Mouse (Mus musculus) intestine, embryonic 14.5 days (tissue): ENCODE measurements around the gene Olfr1145. TPM values are rescaled to one million over a fixed set of nuclear protein-coding genes. Genes with fewer than 3 reads are reported as not detected.

Experiments
- ATAC-seq: fragments of 200-750 bp; cut with Nextera tagmentation; replicated peaks from 2 replicates; pipeline ENCODE4 v1.8.0; 2017; ENCODE audit warnings: low read depth, moderate number of reproducible peaks, moderate TSS enrichment, moderate library complexity; ENCODE audit not compliant: low FRiP score, low TSS enrichment
- DNase-seq: peaks from one replicate; pipeline ENCODE4 v3.0.0-alpha.2; 2018; ENCODE audit warnings: low spot score
- H3K27ac ChIP-seq: fragments of 300-500 bp; sonication (generic); 2 replicates; pipeline ENCODE4 v1.5.1; 2014; ENCODE audit warnings: low read depth, mild to moderate bottlenecking, control low read depth
- H3K27me3 ChIP-seq: fragments of 300-500 bp; sonication (generic); replicated peaks from 2 replicates; pipeline ENCODE4 v1.6.1; 2014; ENCODE audit warnings: low read length, control low read depth; ENCODE audit not compliant: control insufficient read depth, insufficient read depth
- H3K36me3 ChIP-seq: fragments of 300-500 bp; sonication (generic); 2 replicates; pipeline ENCODE4 v1.6.1; 2014; ENCODE audit warnings: low read length, control low read depth; ENCODE audit not compliant: control insufficient read depth, insufficient read depth
- H3K4me1 ChIP-seq: fragments of 300-500 bp; sonication (generic); replicated peaks from 2 replicates; pipeline ENCODE4 v1.6.1; 2014; ENCODE audit warnings: low read length, control low read depth, mixed read lengths; ENCODE audit not compliant: control insufficient read depth, insufficient read depth
- H3K4me2 ChIP-seq: fragments of 300-500 bp; sonication (generic); 2 replicates; pipeline ENCODE4 v1.6.1; 2014; ENCODE audit warnings: low read length
- H3K4me3 ChIP-seq: fragments of 300-500 bp; sonication (generic); 2 replicates; pipeline ENCODE4 v1.5.1; 2014; ENCODE audit warnings: low read depth, low read length, control low read depth, mixed read lengths
- H3K9ac ChIP-seq: fragments of 300-500 bp; sonication (generic); 2 replicates; pipeline ENCODE4 v1.6.1; 2014; ENCODE audit warnings: mild to moderate bottlenecking, low read length
- H3K9me3 ChIP-seq: fragments of 300-500 bp; sonication (generic); 2 replicates; pipeline ENCODE4 v1.6.1; 2016; ENCODE audit warnings: low read length, control low read depth; ENCODE audit not compliant: control insufficient read depth
- WGBS: fragments of 180-500 bp; shearing (Covaris S2); extraction: QIAGEN DNeasy Blood & Tissue Kit; methylation state at CpG from one replicate; pipeline ENCODE4 v1.1.7; 2014; 5-methylcytosine and 5-hydroxymethylcytosine counted together
- polyA plus RNA-seq: library from polyadenylated mRNA; unstranded; fragments of >200 nt; fragmentation: Nextera tagmentation; extraction: Ambion mirVana; gene quantifications from 2 replicates; pipeline ENCODE4 v1.2.1, GENCODE M21; 2014

Olfr1145 gene
- polyA plus RNA-seq: not detected in 2 replicates

DNA sequence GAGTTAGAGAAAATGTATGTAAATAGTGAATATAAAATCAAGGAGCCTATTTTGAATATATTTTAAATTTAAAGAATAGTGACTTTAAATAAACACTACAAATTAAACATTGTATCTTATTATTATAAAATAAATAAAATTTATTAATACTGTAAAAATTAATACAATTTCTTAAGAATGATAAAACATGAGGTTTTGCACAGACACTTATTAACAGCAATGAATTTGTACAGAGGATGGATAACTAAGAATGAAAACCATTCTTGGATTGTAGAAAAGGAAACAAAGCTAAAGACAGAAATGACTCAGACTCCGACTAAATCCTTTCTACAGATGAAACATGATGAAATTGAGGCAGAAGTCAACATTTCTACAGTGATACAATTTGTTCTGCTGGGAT lies at the start of gene Olfr1145:
Gene Olfr1145 (plus strand): TSS at position 301 of the 400 bp plus-strand sequence.
- Histone ChIP-seq H3K9me3 (no peaks in the 10 kb centered on the region), H3K9ac (no peak within 1 kb of the TSS), H3K27ac (no peak within 1 kb of the TSS), H3K27me3 (no peaks in the 10 kb centered on the region), H3K4me1 (no peaks in the 10 kb centered on the region), H3K36me3 (no peaks in the 10 kb centered on the region), H3K4me3 (no peak within 1 kb of the TSS), H3K4me2 (no peak within 1 kb of the TSS)
- DNase-seq (no peak), ATAC-seq (no peak)
- 78% methylated on average over 1 of the region's 1 CpGs for WGBS

DNA sequence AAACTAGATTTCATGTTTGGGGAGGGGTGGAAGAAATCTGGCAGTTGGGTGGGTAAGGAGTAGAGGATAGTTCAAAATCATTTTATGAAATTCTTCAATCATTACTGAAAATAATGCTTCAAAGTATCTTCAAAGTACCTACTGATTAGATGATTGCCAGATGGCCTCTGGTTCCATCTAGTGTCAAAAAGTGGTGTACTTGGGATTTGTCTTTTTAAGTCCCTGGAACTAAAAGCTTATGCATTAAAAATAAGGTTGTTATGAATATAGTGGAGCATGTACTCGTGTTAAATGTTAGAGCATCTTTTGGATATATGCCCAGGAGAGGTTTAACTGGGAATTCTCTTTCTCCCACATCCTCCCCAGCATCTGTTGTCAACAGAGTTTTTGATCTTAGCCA lies 33.5 kb upstream of the Olfr1145 start:
- no peak overlapping the region for H3K4me2 ChIP-seq
- H3K27ac ChIP-seq: no peak overlapping the region
- ATAC-seq (no peak), DNase-seq (no peak)
- H3K27me3 ChIP-seq: no peaks in the 10 kb centered on the region
- no peaks in the 10 kb centered on the region for H3K9me3 ChIP-seq
- H3K4me3 ChIP-seq: no peak overlapping the region
- no peak overlapping the region for H3K9ac ChIP-seq
- no peaks in the 10 kb centered on the region for H3K4me1 ChIP-seq
- no peaks in the 10 kb centered on the region for H3K36me3 ChIP-seq
- 32% methylated on average over 1 of the region's 1 CpGs for WGBS

DNA sequence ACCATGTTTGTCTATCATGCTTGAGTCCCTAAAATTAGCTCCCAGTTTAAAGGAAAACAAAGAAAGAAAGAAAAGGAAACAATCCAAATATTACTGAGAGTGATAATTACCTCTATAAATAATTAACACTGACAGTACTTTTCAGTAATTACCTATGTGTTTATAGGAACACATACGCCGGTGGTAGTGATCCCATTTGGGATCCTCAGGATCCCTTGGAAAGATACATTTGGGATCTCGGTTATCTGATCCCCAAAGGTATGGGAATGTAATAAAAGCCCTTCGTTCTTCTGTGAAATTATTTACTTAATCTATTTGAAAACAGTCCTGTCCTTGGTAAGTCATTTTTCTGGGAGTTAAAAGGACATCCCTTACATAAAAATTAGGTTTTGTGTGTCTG lies 30.4 kb upstream of the Olfr1145 start, which contains the start of gene Olfr152:
Gene Olfr152 (plus strand): TSS at position 301 of the 400 bp plus-strand sequence.
- no peaks in the 10 kb centered on the region for H3K36me3 ChIP-seq
- no peak within 1 kb of the TSS for H3K9ac ChIP-seq
- no peak within 1 kb of the TSS for H3K4me3 ChIP-seq
- no peaks in the 10 kb centered on the region for H3K9me3 ChIP-seq
- H3K27ac ChIP-seq: no peak within 1 kb of the TSS
- no peak within 1 kb of the TSS for H3K4me2 ChIP-seq
- DNase-seq: no peak
- WGBS: 80% methylated on average over 4 of the region's 4 CpGs
- H3K4me1 ChIP-seq: no peaks in the 10 kb centered on the region
- no peaks in the 10 kb centered on the region for H3K27me3 ChIP-seq
- ATAC-seq: no peak

DNA sequence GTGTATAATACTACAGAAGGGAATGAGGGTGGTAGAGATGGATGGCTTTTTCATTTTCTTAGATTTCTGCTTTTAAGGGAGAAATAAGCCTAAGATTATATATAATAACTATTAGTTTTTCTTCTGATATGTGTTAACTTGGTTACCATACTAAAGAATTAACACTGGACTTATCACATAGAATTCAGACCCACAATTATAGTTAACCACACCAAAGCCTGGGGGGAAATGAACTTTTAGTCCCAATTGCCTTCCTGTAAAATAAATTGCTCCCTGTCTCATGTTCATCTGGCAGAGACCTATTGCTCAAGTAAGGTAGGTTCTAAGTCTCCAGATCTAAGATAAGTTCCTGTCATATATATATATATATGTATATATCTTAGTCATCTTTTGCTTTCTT lies 9.3 kb upstream of the Olfr1145 start, which contains the start of gene Olfr1143:
Gene Olfr1143 (plus strand): TSS at position 301 of the 400 bp plus-strand sequence.
- Histone ChIP-seq H3K27me3 (no peaks in the 10 kb centered on the region), H3K9me3 (no peaks in the 10 kb centered on the region), H3K4me2 (no peak within 1 kb of the TSS), H3K4me1 (no peaks in the 10 kb centered on the region), H3K9ac (no peak within 1 kb of the TSS), H3K4me3 (no peak within 1 kb of the TSS), H3K36me3 (no peaks in the 10 kb centered on the region), H3K27ac (no peak within 1 kb of the TSS)
- no peak for ATAC-seq
- DNase-seq: no peak

DNA sequence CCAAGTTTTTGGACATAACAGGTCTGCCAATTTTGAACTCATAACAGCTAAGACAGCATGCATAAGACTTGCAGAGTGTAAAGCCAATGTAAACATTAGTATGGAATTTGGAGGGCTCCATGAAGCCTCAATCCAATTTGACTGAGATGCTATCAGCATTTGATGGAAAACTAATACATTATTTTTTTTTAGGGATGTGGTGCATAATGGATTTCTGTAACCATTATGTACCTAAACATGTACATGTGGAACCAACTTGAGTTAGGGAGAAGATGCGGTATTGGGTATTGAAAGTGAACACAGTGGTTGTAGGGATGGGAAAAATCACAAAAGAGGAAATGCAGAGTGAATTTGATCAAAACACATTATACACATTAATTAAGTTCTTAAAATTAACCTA lies 20.6 kb downstream of the Olfr1145 start, which contains the start of gene Olfr1148:
Gene Olfr1148 (plus strand): TSS at position 301 of the 400 bp plus-strand sequence.
- Histone ChIP-seq H3K4me3 (no peak within 1 kb of the TSS), H3K4me2 (no peak within 1 kb of the TSS), H3K36me3 (no peaks in the 10 kb centered on the region), H3K9me3 (no peaks in the 10 kb centered on the region), H3K9ac (no peak within 1 kb of the TSS), H3K27me3 (no peaks in the 10 kb centered on the region), H3K27ac (no peak within 1 kb of the TSS), H3K4me1 (no peaks in the 10 kb centered on the region)
- no peak for ATAC-seq
- no peak for DNase-seq
- 89% methylated on average over 1 of the region's 1 CpGs for WGBS

DNA sequence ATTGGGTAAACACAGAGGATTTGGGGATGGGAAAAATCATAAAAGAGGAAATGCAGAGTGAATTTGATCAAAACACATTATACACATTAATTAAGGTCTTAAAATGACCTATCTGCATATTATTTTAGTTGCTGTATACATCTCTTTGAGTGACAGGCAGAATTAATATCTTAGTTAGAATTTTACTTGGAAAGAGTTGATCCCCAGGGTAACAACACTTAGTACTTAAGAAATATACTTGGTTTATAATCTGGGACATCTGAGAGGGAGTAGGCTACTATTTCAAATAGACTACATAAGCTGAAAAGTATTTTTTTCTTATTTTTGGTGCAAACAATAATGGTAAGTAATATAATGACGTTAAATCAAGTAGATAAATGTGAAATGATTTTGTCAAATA lies 34.1 kb downstream of the Olfr1145 start, which contains the start of gene Olfr1150-ps1:
Gene Olfr1150-ps1 (plus strand): TSS at position 301 of the 400 bp plus-strand sequence.
- WGBS: 93% methylated on average over 1 of the region's 1 CpGs
- no peak for ATAC-seq
- Histone ChIP-seq H3K36me3 (no peaks in the 10 kb centered on the region), H3K9ac (no peak within 1 kb of the TSS), H3K9me3 (no peaks in the 10 kb centered on the region), H3K4me3 (no peak within 1 kb of the TSS), H3K27ac (no peak within 1 kb of the TSS), H3K4me1 (no peaks in the 10 kb centered on the region), H3K4me2 (no peak within 1 kb of the TSS), H3K27me3 (no peaks in the 10 kb centered on the region)
- DNase-seq: no peak

DNA sequence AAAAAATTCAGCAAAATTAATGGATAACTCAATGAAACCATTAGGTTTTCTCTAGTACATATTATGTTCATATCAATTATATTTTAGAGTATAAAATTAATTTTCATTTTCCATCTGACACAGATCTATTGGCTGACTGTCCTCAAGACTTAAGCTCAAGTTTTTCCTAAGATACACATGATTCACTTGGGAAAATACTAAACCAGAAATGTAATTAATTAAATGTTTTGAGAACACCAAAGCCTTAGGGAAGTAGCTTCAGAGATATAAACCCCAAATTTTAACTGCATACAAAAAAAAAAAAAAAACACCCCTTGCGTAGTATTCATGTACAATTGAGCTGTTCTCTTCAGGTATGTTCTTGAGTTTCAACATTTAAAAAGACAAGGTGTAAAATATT lies 45.9 kb downstream of the Olfr1145 start, which contains the start of gene Olfr1151:
Gene Olfr1151 (plus strand): TSS at position 301 of the 400 bp plus-strand sequence.
- H3K27me3 ChIP-seq: no peaks in the 10 kb centered on the region

More for the DNA sequence above, 45.9 kb downstream of the Olfr1145 start, which contains the start of gene Olfr1151:
- Histone ChIP-seq H3K4me1 (no peaks in the 10 kb centered on the region), H3K36me3 (no peaks in the 10 kb centered on the region), H3K27ac (no peak within 1 kb of the TSS), H3K4me2 (no peak within 1 kb of the TSS), H3K9ac (no peak within 1 kb of the TSS), H3K9me3 (no peaks in the 10 kb centered on the region), H3K4me3 (no peak within 1 kb of the TSS)
- no peak for DNase-seq
- 95% methylated on average over 1 of the region's 1 CpGs for WGBS
- ATAC-seq: no peak

Other genes starting within 250 kb of the Olfr1145 start
- not detected in 2 replicates for gene Olfr1129, start 235.9 kb upstream of the Olfr1145 start, polyA plus RNA-seq
- not detected in 2 replicates for gene Olfr1130, start 203.6 kb upstream of the Olfr1145 start, polyA plus RNA-seq
- gene Olfr1131, start 182.7 kb upstream of the Olfr1145 start, polyA plus RNA-seq: not detected in 2 replicates
- gene Olfr1132, start 172.3 kb upstream of the Olfr1145 start, polyA plus RNA-seq: not detected in 2 replicates
- not detected in 2 replicates for gene Olfr1133, start 162.4 kb upstream of the Olfr1145 start, polyA plus RNA-seq
- gene Olfr1134, start 151.4 kb upstream of the Olfr1145 start, polyA plus RNA-seq: not detected in 2 replicates
- gene Olfr1135, start 136.2 kb upstream of the Olfr1145 start, polyA plus RNA-seq: not detected in 2 replicates
- gene Olfr1136, start 115.9 kb upstream of the Olfr1145 start, polyA plus RNA-seq: not detected in 2 replicates
- not detected in 2 replicates for gene Olfr1137, start 96.6 kb upstream of the Olfr1145 start, polyA plus RNA-seq
- gene Olfr1138, start 69.8 kb upstream of the Olfr1145 start, polyA plus RNA-seq: not detected in 2 replicates
- not detected in 2 replicates for gene Olfr1140, start 66.1 kb upstream of the Olfr1145 start, polyA plus RNA-seq
- not detected in 2 replicates for gene Olfr1141, start 55.8 kb upstream of the Olfr1145 start, polyA plus RNA-seq
- gene Olfr152, start 30.3 kb upstream of the Olfr1145 start, polyA plus RNA-seq: not detected in 2 replicates
- gene Olfr1143, start 9.2 kb upstream of the Olfr1145 start, polyA plus RNA-seq: not detected in 2 replicates
- not detected in 2 replicates for gene Olfr1148, start 20.7 kb downstream of the Olfr1145 start, polyA plus RNA-seq
- not detected in 2 replicates for gene Olfr1150-ps1, start 34.2 kb downstream of the Olfr1145 start, polyA plus RNA-seq
- not detected in 2 replicates for gene Olfr1151, start 46.0 kb downstream of the Olfr1145 start, polyA plus RNA-seq
- not detected in 2 replicates for gene Olfr1152, start 56.7 kb downstream of the Olfr1145 start, polyA plus RNA-seq
- not detected in 2 replicates for gene Olfr1153, start 85.1 kb downstream of the Olfr1145 start, polyA plus RNA-seq
- gene Olfr1154, start 95.3 kb downstream of the Olfr1145 start, polyA plus RNA-seq: not detected in 2 replicates
- not detected in 2 replicates for gene Olfr1155, start 135.3 kb downstream of the Olfr1145 start, polyA plus RNA-seq
- gene Olfr1156, start 143.3 kb downstream of the Olfr1145 start, polyA plus RNA-seq: not detected in 2 replicates
- not detected in 2 replicates for gene Olfr1157, start 158.5 kb downstream of the Olfr1145 start, polyA plus RNA-seq
- gene Olfr74, start 164.8 kb downstream of the Olfr1145 start, polyA plus RNA-seq: not detected in 2 replicates
- gene Olfr1158, start 180.3 kb downstream of the Olfr1145 start, polyA plus RNA-seq: not detected in 2 replicates
- not detected in 2 replicates for gene Olfr1160, start 198.4 kb downstream of the Olfr1145 start, polyA plus RNA-seq
- not detected in 2 replicates for gene Olfr1161, start 213.0 kb downstream of the Olfr1145 start, polyA plus RNA-seq
- gene Olfr73, start 227.9 kb downstream of the Olfr1145 start, polyA plus RNA-seq: not detected in 2 replicates
- gene Olfr1162, start 241.3 kb downstream of the Olfr1145 start, polyA plus RNA-seq: not detected in 2 replicates